Mouse (Mus musculus) hindbrain, embryonic 14.5 days (tissue): ENCODE measurements at regions not wholly inside any gene's neighbourhood (a gene's known extent, or its start where the extent isn't known, plus 50 kb on each side); places are given as distances from the start of the nearest gene placed in this dataset.

Experiments used
- ATAC-seq: fragments of 200-750 bp; cut with Nextera tagmentation; 2 replicates; pipeline ENCODE4 v1.8.0; 2017; ENCODE audit warnings: moderate number of reproducible peaks, mild to moderate bottlenecking, moderate TSS enrichment, moderate library complexity; ENCODE audit not compliant: low FRiP score
- DNase-seq: peaks from one replicate; pipeline ENCODE4 v3.0.0-alpha.2; 2015; ENCODE audit warnings: low spot score
- H3K27ac ChIP-seq: fragments of 300-500 bp; sonication (generic); 2 replicates; pipeline ENCODE4 v1.5.1; 2014; ENCODE audit warnings: mild to moderate bottlenecking, moderate library complexity
- H3K27me3 ChIP-seq: fragments of 300-500 bp; sonication (generic); 2 replicates; pipeline ENCODE4 v1.6.1; 2014; ENCODE audit warnings: mild to moderate bottlenecking, low read length, mixed read lengths; ENCODE audit not compliant: control insufficient read depth, insufficient read depth
- H3K36me3 ChIP-seq: fragments of 300-500 bp; sonication (generic); replicated peaks from 2 replicates; pipeline ENCODE4 v1.6.1; 2014; ENCODE audit not compliant: control insufficient read depth, insufficient read depth
- H3K4me1 ChIP-seq: fragments of 300-500 bp; sonication (generic); replicated peaks from 2 replicates; pipeline ENCODE4 v1.6.1; 2014; ENCODE audit warnings: antibody characterized with exemption, low read length, mixed read lengths; ENCODE audit not compliant: control insufficient read depth, insufficient read depth
- H3K4me2 ChIP-seq: fragments of 300-500 bp; sonication (generic); replicated peaks from 2 replicates; pipeline ENCODE4 v1.6.1; 2014; ENCODE audit warnings: mild to moderate bottlenecking, moderate library complexity
- H3K4me3 ChIP-seq: fragments of 300-500 bp; sonication (generic); replicated peaks from 2 replicates; pipeline ENCODE4 v1.5.1; 2014; ENCODE audit warnings: mild to moderate bottlenecking, low read length
- H3K9ac ChIP-seq: fragments of 300-500 bp; sonication (generic); 2 replicates; pipeline ENCODE4 v1.6.1; 2014
- H3K9me3 ChIP-seq: fragments of 300-500 bp; sonication (generic); 2 replicates; pipeline ENCODE4 v1.6.1; 2016; ENCODE audit warnings: low read length; ENCODE audit not compliant: control insufficient read depth
- WGBS: fragments of 180-500 bp; shearing (Covaris S2); extraction: QIAGEN DNeasy Blood & Tissue Kit; methylation state at CpG from one replicate; pipeline ENCODE4 v1.1.7; 2014; 5-methylcytosine and 5-hydroxymethylcytosine counted together

GRCm38 (mm10) chr3:131859083-131859482, 226.0 kb upstream of the Dkk2 start:
- Histone ChIP-seq H3K4me2 (no peak overlapping the region), H3K27ac (no peak overlapping the region), H3K9ac (no peak overlapping the region), H3K4me1 (no peaks in the 10 kb centered on the region), H3K4me3 (no peak overlapping the region), H3K9me3 (no peaks in the 10 kb centered on the region), H3K36me3 (no peaks in the 10 kb centered on the region), H3K27me3 (no peaks in the 10 kb centered on the region)
- ATAC-seq (no peak), DNase-seq (no peak)
- 74% methylated on average over 12 of the region's 12 CpGs for WGBS

- no peak overlapping the region for H3K27ac ChIP-seq
- DNase-seq (no peak), ATAC-seq (no peak)
- H3K4me1 ChIP-seq, result no peaks in the 10 kb centered on the region
- WGBS, result 61% methylated on average over 5 of the region's 5 CpGs
- no peak overlapping the region for H3K9ac ChIP-seq
- H3K4me2 ChIP-seq, result no peak overlapping the region
- H3K4me3 ChIP-seq, result no peak overlapping the region
- no peaks in the 10 kb centered on the region for H3K9me3 ChIP-seq
- H3K36me3 ChIP-seq, result no peaks in the 10 kb centered on the region
- H3K27me3 ChIP-seq, result no peaks in the 10 kb centered on the region
Observed at GRCm38 (mm10) chr3:131865106-131865505, 220.0 kb upstream of the Dkk2 start.

GRCm38 (mm10) chr3:131867266-131867665, 217.8 kb upstream of the Dkk2 start:
- Histone ChIP-seq H3K4me3 (no peak overlapping the region), H3K27ac (no peak overlapping the region), H3K9me3 (no peaks in the 10 kb centered on the region), H3K36me3 (no peaks in the 10 kb centered on the region), H3K9ac (no peak overlapping the region), H3K27me3 (no peaks in the 10 kb centered on the region), H3K4me1 (no peaks in the 10 kb centered on the region), H3K4me2 (no peak overlapping the region)
- no peak for ATAC-seq
- DNase-seq, result no peak
- 92% methylated on average over 3 of the region's 3 CpGs for WGBS

GRCm38 (mm10) chr3:131868219-131868964, 216.7 kb upstream of the Dkk2 start:
- Histone ChIP-seq H3K4me1 (no peaks in the 10 kb centered on the region), H3K4me3 (no peak overlapping the region), H3K27ac (no peak overlapping the region), H3K9me3 (no peaks in the 10 kb centered on the region), H3K9ac (no peak overlapping the region), H3K36me3 (no peaks in the 10 kb centered on the region), H3K27me3 (no peaks in the 10 kb centered on the region), H3K4me2 (no peak overlapping the region)
- WGBS, result 83% methylated on average over 11 of the region's 11 CpGs
- DNase-seq (no peak), ATAC-seq (no peak)

- H3K27me3 ChIP-seq, result no peaks in the 10 kb centered on the region
- WGBS, result 86% methylated on average over 4 of the region's 4 CpGs
- ATAC-seq, result no peak
- H3K9me3 ChIP-seq, result no peaks in the 10 kb centered on the region
- H3K4me3 ChIP-seq, result no peak overlapping the region
- H3K27ac ChIP-seq, result no peak overlapping the region
- H3K36me3 ChIP-seq, result no peaks in the 10 kb centered on the region
- H3K4me1 ChIP-seq, result no peaks in the 10 kb centered on the region
- H3K9ac ChIP-seq, result no peak overlapping the region
- DNase-seq, result no peak
- H3K4me2 ChIP-seq, result no peak overlapping the region
Observed at GRCm38 (mm10) chr3:131869306-131869705, 215.8 kb upstream of the Dkk2 start.

- no peak for DNase-seq
- no peak overlapping the region for H3K27ac ChIP-seq
- no peak for ATAC-seq
- H3K36me3 ChIP-seq, result no peaks in the 10 kb centered on the region
- H3K27me3 ChIP-seq, result no peaks in the 10 kb centered on the region
- H3K4me2 ChIP-seq, result no peak overlapping the region
- H3K4me1 ChIP-seq, result no peaks in the 10 kb centered on the region
- no peaks in the 10 kb centered on the region for H3K9me3 ChIP-seq
- no peak overlapping the region for H3K9ac ChIP-seq
- H3K4me3 ChIP-seq, result no peak overlapping the region
Observed at GRCm38 (mm10) chr3:131882667-131883066, 202.4 kb upstream of the Dkk2 start.

GRCm38 (mm10) chr3:131886470-131886869, 198.6 kb upstream of the Dkk2 start:
- DNase-seq, result no peak
- Histone ChIP-seq H3K4me3 (no peak overlapping the region), H3K27ac (no peak overlapping the region), H3K4me1 (no peaks in the 10 kb centered on the region), H3K9me3 (no peaks in the 10 kb centered on the region), H3K36me3 (no peaks in the 10 kb centered on the region), H3K4me2 (no peak overlapping the region), H3K9ac (no peak overlapping the region), H3K27me3 (no peaks in the 10 kb centered on the region)
- WGBS, result 87% methylated on average over 5 of the region's 5 CpGs
- ATAC-seq, result no peak

GRCm38 (mm10) chr3:131886984-131887383, 198.1 kb upstream of the Dkk2 start:
- H3K4me1 ChIP-seq, result no peaks in the 10 kb centered on the region
- no peak overlapping the region for H3K4me2 ChIP-seq
- H3K9me3 ChIP-seq, result no peaks in the 10 kb centered on the region
- H3K9ac ChIP-seq, result no peak overlapping the region
- H3K27ac ChIP-seq, result no peak overlapping the region
- no peak for DNase-seq
- no peaks in the 10 kb centered on the region for H3K36me3 ChIP-seq
- no peak for ATAC-seq
- no peak overlapping the region for H3K4me3 ChIP-seq
- WGBS, result 88% methylated on average over 8 of the region's 8 CpGs
- no peaks in the 10 kb centered on the region for H3K27me3 ChIP-seq

- Histone ChIP-seq H3K9me3 (no peaks in the 10 kb centered on the region), H3K27me3 (no peaks in the 10 kb centered on the region), H3K4me3 (no peak overlapping the region), H3K36me3 (no peaks in the 10 kb centered on the region), H3K27ac (no peak overlapping the region), H3K9ac (no peak overlapping the region), H3K4me2 (no peak overlapping the region), H3K4me1 (no peaks in the 10 kb centered on the region)
- ATAC-seq (no peak), DNase-seq (no peak)
- WGBS, result 73% methylated on average over 4 of the region's 4 CpGs
Observed at GRCm38 (mm10) chr3:131887670-131888069, 197.4 kb upstream of the Dkk2 start.

- H3K4me1 ChIP-seq, result no peaks in the 10 kb centered on the region
- H3K9ac ChIP-seq, result no peak overlapping the region
- H3K4me3 ChIP-seq, result no peak overlapping the region
- H3K27ac ChIP-seq, result no peak overlapping the region
- WGBS, result 83% methylated on average over 7 of the region's 7 CpGs
- DNase-seq (no peak), ATAC-seq (no peak)
- no peak overlapping the region for H3K4me2 ChIP-seq
- no peaks in the 10 kb centered on the region for H3K36me3 ChIP-seq
- H3K27me3 ChIP-seq, result no peaks in the 10 kb centered on the region
- no peaks in the 10 kb centered on the region for H3K9me3 ChIP-seq
Observed at GRCm38 (mm10) chr3:131891941-131892340, 193.2 kb upstream of the Dkk2 start.
